Mouse (Mus musculus): ENCODE data around the gene Ptprb.

The Ptprb gene

GRCm38 (mm10) chr10:116422551-116422950 lies 147.2 kb downstream of the Ptprb start:
- DNase-seq (ENCODE audit: low read depth), result peak; percentile 44

- no peak for DNase-seq (ENCODE audit: low read depth)
These were observed 149.6 kb downstream of the Ptprb start for GRCm38 (mm10) chr10:116424921-116425320.

- no peak for DNase-seq (ENCODE audit: low read depth)
These were observed 150.9 kb downstream of the Ptprb start for GRCm38 (mm10) chr10:116426176-116426575.

GRCm38 (mm10) chr10:116428026-116428780 lies 152.9 kb downstream of the Ptprb start:
- DNase-seq (ENCODE audit: low read depth), result no peak

GRCm38 (mm10) chr10:116432421-116432820 lies 157.1 kb downstream of the Ptprb start:
- DNase-seq (ENCODE audit: low read depth), result no peak

GRCm38 (mm10) chr10:116435455-116435854 lies 160.1 kb downstream of the Ptprb start:
- no peak for DNase-seq (ENCODE audit: low read depth)
